Mouse (Mus musculus) left cerebral cortex, adult 8-10 months (tissue): ENCODE data around the gene Cfap46. TPM values are rescaled to one million over a fixed set of nuclear protein-coding genes. Genes with fewer than 3 reads are reported as not detected.
A peak's percentile ranks its signal among the peaks of the same experiment; 100 is the strongest.
"Not testable (repeated sequence)": the region's sequence is repeated elsewhere in the genome, so short reads cannot be mapped to it uniquely, and the experiment has no call there.

ENCODE experiments used
- DNase-seq, 2 experiments: peaks; one replicate each; pipeline ENCODE4 v3.0.0; 2022; ENCODE audit warnings: low spot score in 2 of 2
- total RNA-seq, 4 experiments: library from RNA; stranded (reverse); gene quantifications; 2 replicates each; pipeline ENCODE4 v1.2.4; 2022

Cfap46 gene
- total RNA-seq, 4 experiments from 2014 or later = 4.6 to 7.4 (median 6.4) TPM

DNA sequence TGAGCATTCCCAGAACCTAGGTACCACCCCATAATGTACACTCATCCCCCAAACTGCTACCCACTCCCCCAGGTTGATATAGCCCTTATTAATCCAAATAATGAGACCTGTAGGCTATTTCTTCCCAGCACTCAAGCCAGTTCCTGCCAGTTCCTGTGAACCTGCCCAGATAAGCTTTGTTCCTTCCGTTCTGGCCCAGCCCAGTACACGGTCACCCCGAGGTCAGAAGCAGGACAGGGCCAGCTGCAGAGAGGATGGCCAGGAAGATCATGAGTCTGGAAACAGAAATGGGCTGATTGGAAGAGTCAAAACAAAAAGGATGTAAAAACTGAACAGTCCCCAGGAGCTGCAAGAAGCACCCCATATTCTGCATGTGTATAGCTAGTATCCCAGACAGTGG lies 20.3 kb downstream of the Cfap46 start:
- DNase-seq = no peak

DNA sequence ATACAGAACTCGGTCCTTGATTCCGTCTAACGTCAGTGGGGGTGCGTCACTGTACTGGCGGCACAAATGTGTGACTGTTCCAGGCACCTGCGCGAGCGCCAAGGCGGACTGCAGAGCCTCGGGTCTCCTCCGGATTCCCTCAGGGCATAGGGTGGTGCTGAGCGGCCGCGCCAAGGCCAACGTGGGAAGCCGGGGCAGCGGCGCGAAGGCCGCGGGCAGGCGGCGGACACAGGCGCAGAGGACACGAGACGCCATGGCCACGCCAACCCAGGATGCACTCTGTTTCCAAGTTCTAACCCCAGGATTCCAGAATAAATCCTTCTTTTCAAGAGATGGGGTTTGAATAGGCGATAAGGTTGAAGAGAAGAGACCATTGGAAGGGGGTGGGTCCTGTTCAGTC lies 23.7 kb downstream of the Cfap46 start:
- DNase-seq = not testable (repeated sequence)

DNA sequence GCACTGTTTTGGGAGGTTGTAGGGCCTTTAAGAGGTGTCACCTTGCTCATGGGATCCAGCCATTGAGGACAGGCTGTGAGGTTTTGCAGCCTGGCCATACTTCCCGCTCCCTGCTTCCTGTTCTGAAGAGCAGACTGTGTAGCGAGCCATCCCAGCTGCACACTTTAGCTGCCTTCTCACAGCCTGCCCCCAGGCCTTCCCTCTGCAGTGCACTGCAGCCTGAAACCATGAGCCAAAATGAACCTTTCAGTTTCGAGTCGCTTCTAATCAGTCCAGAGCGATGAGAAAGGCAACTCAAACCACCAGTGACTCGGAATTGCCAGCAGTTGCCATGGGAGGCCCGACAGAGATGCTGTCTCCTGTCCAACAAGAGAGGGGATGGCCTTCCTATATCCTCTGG lies 33.9 kb downstream of the Cfap46 start:
- no peak for DNase-seq

DNA sequence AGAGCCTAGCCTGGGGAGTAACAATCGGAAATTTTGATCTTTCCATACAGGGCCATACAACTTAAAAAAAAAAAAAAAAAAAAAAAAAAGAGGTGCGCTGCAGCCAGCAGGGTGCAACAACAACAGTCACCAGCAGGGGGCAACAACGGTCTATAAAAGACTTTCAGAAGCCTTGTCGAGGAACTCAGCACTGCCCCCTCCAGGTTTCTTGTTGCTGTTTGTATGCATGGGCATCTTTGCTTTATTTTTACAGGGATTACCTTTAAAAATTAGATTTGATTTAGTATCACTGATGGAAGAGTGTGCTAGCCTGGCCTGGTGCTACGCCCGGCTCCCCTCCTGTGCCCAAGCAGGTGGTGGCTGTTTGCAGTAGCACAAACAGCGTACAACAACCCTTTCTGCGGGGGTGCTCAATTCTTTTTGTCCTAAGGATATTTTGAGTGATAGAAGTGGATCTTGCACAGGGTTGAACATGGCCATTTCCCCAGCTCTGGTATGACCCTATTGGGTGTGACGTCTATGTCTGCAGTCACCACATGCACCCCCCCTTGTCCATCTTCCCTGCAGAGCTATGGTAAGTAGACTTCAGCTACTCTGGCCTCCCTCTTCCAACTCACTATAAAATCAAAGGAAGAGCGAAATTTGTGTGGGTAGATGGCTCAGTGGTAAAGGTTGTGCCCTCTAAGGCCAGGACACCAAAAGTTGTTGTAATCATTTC lies 35.4 kb downstream of the Cfap46 start:
- DNase-seq = peak; percentile 75 to 94

- DNase-seq = no peak
Measured at GRCm38 (mm10) chr7:139633393-139633792, 50.2 kb downstream of the Cfap46 start.

DNA sequence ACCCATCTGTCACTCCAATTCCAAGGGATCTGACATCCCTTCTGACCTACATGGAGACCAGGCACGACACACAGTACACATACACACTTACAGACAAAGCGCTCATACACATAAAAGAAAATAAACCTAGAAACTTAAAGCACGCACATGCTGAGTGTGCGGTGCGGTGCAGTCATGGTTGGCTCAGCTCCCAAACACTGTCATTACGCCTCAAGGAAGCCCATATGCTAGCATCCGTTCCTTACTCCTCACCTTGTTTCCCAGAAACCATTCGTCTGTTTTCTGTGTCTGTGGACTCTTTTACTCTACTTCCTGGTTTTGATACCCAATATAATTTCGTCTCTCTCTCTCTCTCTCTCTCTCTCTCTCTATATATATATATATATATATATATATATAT lies 58.5 kb downstream of the Cfap46 start:
- DNase-seq = no peak

DNA sequence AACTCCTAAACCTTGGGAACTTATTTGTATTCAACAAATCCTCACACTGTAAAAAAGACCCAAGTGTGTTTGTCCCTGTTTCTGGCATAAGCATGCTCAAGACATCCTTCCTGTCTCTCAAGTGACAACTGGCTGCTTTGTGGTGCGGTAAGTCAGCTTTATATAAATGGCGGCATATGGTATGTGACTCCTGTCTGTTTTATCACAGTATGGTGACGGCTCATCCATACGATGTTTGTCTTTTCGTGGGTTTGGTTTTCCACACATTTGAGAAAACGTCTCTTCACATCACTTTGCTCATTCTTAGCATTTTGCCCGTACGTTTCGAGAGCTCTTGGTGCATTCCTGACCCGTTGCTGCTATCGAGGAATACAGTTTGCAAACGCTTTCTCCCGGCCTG lies 61.0 kb downstream of the Cfap46 start:
- no peak for DNase-seq

- peak; percentile 44 to 60 for DNase-seq
Measured at GRCm38 (mm10) chr7:139615767-139616766, 67.5 kb downstream of the Cfap46 start.

DNA sequence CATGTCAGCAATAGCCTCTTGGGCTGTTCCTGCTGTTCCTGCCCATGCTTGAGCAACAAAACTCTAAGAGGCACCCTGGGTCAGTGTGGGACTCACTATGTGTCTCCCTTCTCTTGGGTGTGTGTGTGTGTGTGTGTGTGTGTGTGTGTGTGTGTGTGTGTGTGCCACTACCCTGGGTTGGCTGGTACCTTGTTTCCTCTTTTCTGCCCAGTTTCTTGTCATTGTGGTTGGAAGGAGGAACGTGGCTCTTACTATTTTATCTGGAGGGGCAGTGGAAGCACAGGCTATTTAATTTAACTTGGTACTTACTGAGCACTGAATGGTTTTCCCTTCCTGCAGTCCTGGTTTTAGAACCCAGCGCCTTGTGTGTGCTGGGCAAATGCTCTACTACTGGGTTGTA lies 73.3 kb downstream of the Cfap46 start:
- no peak for DNase-seq

GRCm38 (mm10) chr7:139595862-139596261 lies 87.8 kb downstream of the Cfap46 start:
- DNase-seq = no peak

- no peak for DNase-seq
Measured at GRCm38 (mm10) chr7:139595311-139595710, 88.3 kb downstream of the Cfap46 start.

GRCm38 (mm10) chr7:139591311-139591710 lies 92.3 kb downstream of the Cfap46 start:
- DNase-seq = no peak

- DNase-seq = no peak
Measured at GRCm38 (mm10) chr7:139590302-139590701, 93.3 kb downstream of the Cfap46 start.

DNA sequence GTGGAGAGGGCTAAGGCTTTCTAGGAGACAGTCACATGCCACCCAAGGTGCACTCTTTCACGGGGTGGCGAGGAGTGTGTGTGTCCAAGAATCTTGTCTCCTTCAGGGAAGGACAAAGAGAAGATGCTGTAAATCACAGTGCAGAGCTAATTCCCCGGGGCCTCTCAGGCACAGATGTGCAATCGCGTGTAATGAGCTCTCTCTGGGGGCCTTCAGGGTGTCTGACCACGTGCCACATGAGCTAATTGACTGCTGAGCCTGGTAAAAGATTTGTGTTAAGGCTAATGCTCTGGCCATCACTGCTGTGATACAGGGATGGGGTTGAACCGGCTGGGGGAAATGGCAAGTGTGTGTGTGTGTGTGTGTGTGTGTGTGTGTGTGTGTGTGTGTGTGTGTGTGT lies 95.7 kb downstream of the Cfap46 start:
- no peak for DNase-seq

- no peak for DNase-seq
Measured at GRCm38 (mm10) chr7:139585183-139585821, 98.3 kb downstream of the Cfap46 start.

GRCm38 (mm10) chr7:139584221-139585175 lies 99.1 kb downstream of the Cfap46 start:
- DNase-seq = peak in 1 of 2 experiments; percentile 23

DNA sequence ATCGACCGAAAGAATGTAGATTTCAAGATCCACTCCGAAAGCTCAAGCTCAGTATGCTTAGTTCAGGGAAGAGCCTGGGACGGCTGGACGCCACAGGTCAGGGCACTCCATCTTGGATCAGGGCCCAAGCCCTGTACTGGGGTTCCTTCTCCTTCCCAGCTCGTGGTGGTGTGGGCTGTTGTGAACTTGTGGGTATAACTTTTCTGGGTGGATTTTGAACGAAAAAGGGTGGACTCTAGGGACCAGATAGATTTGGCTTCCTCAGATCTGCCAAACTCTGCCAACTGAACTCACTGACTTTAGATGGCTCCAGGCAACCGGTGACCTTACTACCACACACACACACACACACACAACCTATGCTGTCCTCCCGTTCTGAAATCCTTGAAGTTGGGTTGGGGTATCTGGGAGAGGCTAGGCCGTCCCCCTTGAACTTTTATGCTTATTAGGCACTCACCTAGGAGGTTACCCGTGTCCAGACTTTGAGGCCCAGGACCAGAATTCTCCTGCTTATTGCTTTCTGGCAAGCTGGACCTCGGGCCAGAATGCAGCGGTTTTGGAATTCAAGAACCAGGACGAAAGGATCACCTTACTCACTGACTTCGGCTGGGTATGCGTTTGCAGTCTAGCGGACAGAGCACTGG lies 100.4 kb downstream of the Cfap46 start:
- DNase-seq = no peak

GRCm38 (mm10) chr7:139582595-139582994 lies 101.0 kb downstream of the Cfap46 start, which contains the start of gene Nkx6-2:
Gene Nkx6-2 (minus strand): TSS chr7:139582797.
- peak in 1 of 2 experiments; percentile 37 for DNase-seq

GRCm38 (mm10) chr7:139581801-139582571 lies 101.6 kb downstream of the Cfap46 start:
- peak in 1 of 2 experiments; percentile 26 for DNase-seq
